Mouse (Mus musculus) midbrain, embryonic 12.5 days (tissue): ENCODE measurements around the gene Rps29. TPM values are rescaled to one million over a fixed set of nuclear protein-coding genes. Genes with fewer than 3 reads are reported as not detected.

ENCODE experiments used
- ATAC-seq: fragments of 200-750 bp; cut with Nextera tagmentation; 2 replicates; pipeline ENCODE4 v1.8.0; 2017; ENCODE audit warnings: low read depth, moderate TSS enrichment, moderate library complexity; ENCODE audit not compliant: low FRiP score
- H3K27ac ChIP-seq: fragments of 300-500 bp; sonication (generic); replicated peaks from 2 replicates; pipeline ENCODE4 v1.5.1; 2016; ENCODE audit warnings: mild to moderate bottlenecking
- H3K27me3 ChIP-seq: fragments of 300-500 bp; sonication (generic); 2 replicates; pipeline ENCODE4 v1.6.1; 2016; ENCODE audit warnings: mild to moderate bottlenecking
- H3K36me3 ChIP-seq: fragments of 300-500 bp; sonication (generic); 2 replicates; pipeline ENCODE4 v1.6.1; 2016
- H3K4me1 ChIP-seq: fragments of 300-500 bp; sonication (generic); 2 replicates; pipeline ENCODE4 v1.6.1; 2016
- H3K4me2 ChIP-seq: fragments of 300-500 bp; sonication (generic); replicated peaks from 2 replicates; pipeline ENCODE4 v1.6.1; 2016; ENCODE audit warnings: mild to moderate bottlenecking, moderate library complexity
- H3K4me3 ChIP-seq: fragments of 300-500 bp; sonication (generic); 2 replicates; pipeline ENCODE4 v1.5.1; 2016; ENCODE audit warnings: mild to moderate bottlenecking
- H3K9ac ChIP-seq: fragments of 300-500 bp; sonication (generic); replicated peaks from 2 replicates; pipeline ENCODE4 v1.6.1; 2016; ENCODE audit warnings: mild to moderate bottlenecking, moderate library complexity
- H3K9me3 ChIP-seq: fragments of 300-500 bp; sonication (generic); 2 replicates; pipeline ENCODE4 v1.6.1; 2016; ENCODE audit warnings: mild to moderate bottlenecking
- WGBS: fragments of 180-500 bp; shearing (Covaris S2); methylation state at CpG from one replicate; pipeline ENCODE4 v1.1.7; 2016; 5-methylcytosine and 5-hydroxymethylcytosine counted together
- polyA plus RNA-seq: library from polyadenylated mRNA; unstranded; fragments of >200 nt; fragmentation: Nextera tagmentation; extraction: Ambion mirVana; gene quantifications from 2 replicates; pipeline ENCODE4 v1.2.1, GENCODE M21; 2016

Gene Rps29
- polyA plus RNA-seq, 1 experiment from 2014 or later = 1,282 TPM

- Histone ChIP-seq H3K4me2 (no peak overlapping the region), H3K36me3 (no peaks in the 10 kb centered on the region), H3K4me3 (no peak overlapping the region), H3K9ac (no peak overlapping the region), H3K4me1 (no peaks in the 10 kb centered on the region), H3K9me3 (no peaks in the 10 kb centered on the region), H3K27me3 (no peaks in the 10 kb centered on the region), H3K27ac (no peak overlapping the region)
- WGBS = 88% methylated on average over 5 of the region's 5 CpGs
- no peak for ATAC-seq
Measured at GRCm38 (mm10) chr12:69147166-69147735, 11.7 kb downstream of the Rps29 start.

GRCm38 (mm10) chr12:69143460-69143859 is 15.5 kb downstream of the Rps29 start:
- Histone ChIP-seq H3K9me3 (no peaks in the 10 kb centered on the region), H3K27me3 (no peaks in the 10 kb centered on the region), H3K4me3 (no peak overlapping the region), H3K9ac (no peak overlapping the region), H3K4me2 (no peak overlapping the region), H3K36me3 (no peaks in the 10 kb centered on the region), H3K4me1 (no peaks in the 10 kb centered on the region), H3K27ac (no peak overlapping the region)
- 66% methylated on average over 6 of the region's 6 CpGs for whole genome bisulfite sequencing
- no peak for ATAC-seq

GRCm38 (mm10) chr12:69139841-69140240 is 19.1 kb downstream of the Rps29 start:
- no peak overlapping the region for H3K4me3 ChIP-seq
- no peaks in the 10 kb centered on the region for H3K36me3 ChIP-seq
- H3K27me3 ChIP-seq = no peaks in the 10 kb centered on the region
- H3K9ac ChIP-seq = no peak overlapping the region
- H3K9me3 ChIP-seq = no peaks in the 10 kb centered on the region
- no peak overlapping the region for H3K4me2 ChIP-seq
- ATAC-seq = peak; percentile 41
- H3K27ac ChIP-seq = no peak overlapping the region
- 89% methylated on average over 7 of the region's 7 CpGs for WGBS
- no peaks in the 10 kb centered on the region for H3K4me1 ChIP-seq

GRCm38 (mm10) chr12:69139201-69139600 is 19.8 kb downstream of the Rps29 start:
- Histone ChIP-seq H3K4me1 (no peaks in the 10 kb centered on the region), H3K36me3 (no peaks in the 10 kb centered on the region), H3K9ac (no peak overlapping the region), H3K27me3 (no peaks in the 10 kb centered on the region), H3K4me2 (no peak overlapping the region), H3K4me3 (no peak overlapping the region), H3K9me3 (no peaks in the 10 kb centered on the region), H3K27ac (no peak overlapping the region)
- ATAC-seq = no peak
- 88% methylated on average over 3 of the region's 3 CpGs for WGBS

- WGBS = 9% methylated on average over 10 of the region's 10 CpGs
- 0 out of 2 replicates have a peak, but pooled peaks have one; percentile 41 for ATAC-seq
Measured at GRCm38 (mm10) chr12:69131981-69132380, 27.0 kb downstream of the Rps29 start.

GRCm38 (mm10) chr12:69131267-69131666 is 27.7 kb downstream of the Rps29 start:
- H3K9me3 ChIP-seq = no peaks in the 10 kb centered on the region
- no peak overlapping the region for H3K4me2 ChIP-seq
- 84% methylated on average over 6 of the region's 6 CpGs for WGBS
- H3K36me3 ChIP-seq = no peaks in the 10 kb centered on the region
- no peaks in the 10 kb centered on the region for H3K4me1 ChIP-seq
- H3K4me3 ChIP-seq = no peak overlapping the region
- H3K27me3 ChIP-seq = no peaks in the 10 kb centered on the region
- H3K27ac ChIP-seq = no peak overlapping the region
- H3K9ac ChIP-seq = no peak overlapping the region
- ATAC-seq = no peak

More at GRCm38 (mm10) chr12:69131981-69132380, 27.0 kb downstream of the Rps29 start:
- no peaks in the 10 kb centered on the region for H3K4me1 ChIP-seq
- no peak overlapping the region for H3K4me3 ChIP-seq
- no peaks in the 10 kb centered on the region for H3K27me3 ChIP-seq
- no peak overlapping the region for H3K4me2 ChIP-seq
- H3K27ac ChIP-seq = no peak overlapping the region
- H3K9ac ChIP-seq = no peak overlapping the region
- no peaks in the 10 kb centered on the region for H3K36me3 ChIP-seq
- no peaks in the 10 kb centered on the region for H3K9me3 ChIP-seq

- H3K27ac ChIP-seq = no peak overlapping the region
- no peaks in the 10 kb centered on the region for H3K36me3 ChIP-seq
- H3K4me3 ChIP-seq = no peak overlapping the region
- no peaks in the 10 kb centered on the region for H3K27me3 ChIP-seq
- no peak overlapping the region for H3K4me2 ChIP-seq
- no peaks in the 10 kb centered on the region for H3K4me1 ChIP-seq
- no peak for ATAC-seq
- no peak overlapping the region for H3K9ac ChIP-seq
- H3K9me3 ChIP-seq = no peaks in the 10 kb centered on the region
- WGBS = 75% methylated on average over 12 of the region's 12 CpGs
Measured at GRCm38 (mm10) chr12:69130486-69130885, 28.5 kb downstream of the Rps29 start.

- Histone ChIP-seq H3K4me3 (no peak overlapping the region), H3K9ac (no peak overlapping the region), H3K27ac (no peak overlapping the region), H3K36me3 (no peaks in the 10 kb centered on the region), H3K4me2 (no peak overlapping the region), H3K27me3 (no peaks in the 10 kb centered on the region), H3K9me3 (no peaks in the 10 kb centered on the region), H3K4me1 (no peaks in the 10 kb centered on the region)
- ATAC-seq = no peak
- WGBS = 42% methylated on average over 17 of the region's 18 CpGs
Measured at GRCm38 (mm10) chr12:69129634-69130310, 29.2 kb downstream of the Rps29 start.

- ATAC-seq = no peak
Measured at GRCm38 (mm10) chr12:69127626-69128025, 31.4 kb downstream of the Rps29 start.

GRCm38 (mm10) chr12:69127170-69127569 is 31.8 kb downstream of the Rps29 start:
- Histone ChIP-seq H3K9ac (no peak overlapping the region), H3K36me3 (no peaks in the 10 kb centered on the region), H3K4me1 (no peaks in the 10 kb centered on the region), H3K27ac (no peak overlapping the region), H3K4me3 (no peak overlapping the region), H3K27me3 (no peaks in the 10 kb centered on the region), H3K9me3 (no peaks in the 10 kb centered on the region), H3K4me2 (no peak overlapping the region)
- 90% methylated on average over 5 of the region's 5 CpGs for WGBS
- no peak for ATAC-seq

More at GRCm38 (mm10) chr12:69127626-69128025, 31.4 kb downstream of the Rps29 start:
- Histone ChIP-seq H3K4me1 (no peaks in the 10 kb centered on the region), H3K27me3 (no peaks in the 10 kb centered on the region), H3K27ac (no peak overlapping the region), H3K9me3 (no peaks in the 10 kb centered on the region), H3K9ac (no peak overlapping the region), H3K4me3 (no peak overlapping the region), H3K4me2 (no peak overlapping the region), H3K36me3 (no peaks in the 10 kb centered on the region)
- WGBS = 93% methylated on average over 3 of the region's 3 CpGs

- no peak overlapping the region for H3K9ac ChIP-seq
- WGBS = 92% methylated on average over 5 of the region's 5 CpGs
- no peaks in the 10 kb centered on the region for H3K4me1 ChIP-seq
- H3K4me3 ChIP-seq = no peak overlapping the region
- no peaks in the 10 kb centered on the region for H3K9me3 ChIP-seq
- no peaks in the 10 kb centered on the region for H3K27me3 ChIP-seq
- no peaks in the 10 kb centered on the region for H3K36me3 ChIP-seq
- no peak overlapping the region for H3K4me2 ChIP-seq
- H3K27ac ChIP-seq = no peak overlapping the region
- no peak for ATAC-seq
Measured at GRCm38 (mm10) chr12:69125066-69125465, 33.9 kb downstream of the Rps29 start.

- Histone ChIP-seq H3K9ac (no peak overlapping the region), H3K27ac (no peak overlapping the region), H3K36me3 (no peaks in the 10 kb centered on the region), H3K4me1 (no peaks in the 10 kb centered on the region), H3K9me3 (no peaks in the 10 kb centered on the region), H3K27me3 (no peaks in the 10 kb centered on the region), H3K4me2 (no peak overlapping the region), H3K4me3 (no peak overlapping the region)
- ATAC-seq = no peak
- 92% methylated on average over 11 of the region's 11 CpGs for WGBS
Measured at GRCm38 (mm10) chr12:69122801-69123200, 36.2 kb downstream of the Rps29 start.
